Mouse (Mus musculus): Measurements from ENCODE around the gene Myl9. TPM values are rescaled to one million over a fixed set of nuclear protein-coding genes. Genes with fewer than 3 reads are reported as not detected.

The Myl9 gene
- polyA plus RNA-seq, 1 experiment = 40.0 TPM

GRCm38 (mm10) chr2:156764747-156765146, 10.5 kb upstream of the Myl9 start:
- H3K27ac ChIP-seq (ENCODE audit: insufficient read depth, low read length) = no peak overlapping the region
- WGBS = 56% methylated on average over 4 of the region's 4 CpGs

GRCm38 (mm10) chr2:156765593-156765992, 9.6 kb upstream of the Myl9 start:
- Histone ChIP-seq H3K27me3 (ENCODE audit: control insufficient read depth, insufficient read depth, low read length) (no peaks in the 10 kb centered on the region), H3K4me3 (replicated peaks; ENCODE audit: insufficient read depth, low read depth, low read length) (no peak overlapping the region), H3K27ac (ENCODE audit: insufficient read depth, low read length) (no peak overlapping the region), H3K4me1 (ENCODE audit: control insufficient read depth, insufficient read depth, low read length) (peaks cover 9% of the 10 kb centered on the region; the same call in 1 of the 2 replicates)
- TF ChIP-seq CTCF (IDR thresholded peaks at IDR 0.05; ENCODE audit: borderline replicate concordance, insufficient read depth, low read depth, low read length) (no peak), POLR2A (IDR thresholded peaks at IDR 0.05; ENCODE audit: borderline replicate concordance, insufficient read depth, low read length) (no peak)
- DNase-seq = no peak
- WGBS = 86% methylated on average over 8 of the region's 8 CpGs

More at GRCm38 (mm10) chr2:156764747-156765146, 10.5 kb upstream of the Myl9 start:
- Histone ChIP-seq H3K4me3 (replicated peaks; ENCODE audit: insufficient read depth, low read depth, low read length) (no peak overlapping the region), H3K4me1 (ENCODE audit: control insufficient read depth, insufficient read depth, low read length) (peaks cover 11% of the 10 kb centered on the region; the same call in 1 of the 2 replicates), H3K27me3 (ENCODE audit: control insufficient read depth, insufficient read depth, low read length) (no peaks in the 10 kb centered on the region)
- no peak for TF ChIP-seq POLR2A (IDR thresholded peaks at IDR 0.05; ENCODE audit: borderline replicate concordance, insufficient read depth, low read length)
- no peak for TF ChIP-seq CTCF (IDR thresholded peaks at IDR 0.05; ENCODE audit: borderline replicate concordance, insufficient read depth, low read depth, low read length)
- DNase-seq = no peak

- Histone ChIP-seq H3K27me3 (ENCODE audit: control insufficient read depth, insufficient read depth, low read length) (no peaks in the 10 kb centered on the region), H3K4me3 (replicated peaks; ENCODE audit: insufficient read depth, low read depth, low read length) (no peak overlapping the region), H3K4me1 (ENCODE audit: control insufficient read depth, insufficient read depth, low read length) (peaks cover 8% of the 10 kb centered on the region; the same call in 1 of the 2 replicates), H3K27ac (ENCODE audit: insufficient read depth, low read length) (no peak overlapping the region)
- TF ChIP-seq CTCF (IDR thresholded peaks at IDR 0.05; ENCODE audit: borderline replicate concordance, insufficient read depth, low read depth, low read length) (no peak), POLR2A (IDR thresholded peaks at IDR 0.05; ENCODE audit: borderline replicate concordance, insufficient read depth, low read length) (no peak)
- whole genome bisulfite sequencing = 29% methylated on average over 10 of the region's 10 CpGs
- no peak for DNase-seq
Measured at GRCm38 (mm10) chr2:156766227-156767019, 8.8 kb upstream of the Myl9 start.

GRCm38 (mm10) chr2:156767108-156767507, 8.1 kb upstream of the Myl9 start:
- TF ChIP-seq CTCF (IDR thresholded peaks at IDR 0.05; ENCODE audit: borderline replicate concordance, insufficient read depth, low read depth, low read length) = no peak
- TF ChIP-seq POLR2A (IDR thresholded peaks at IDR 0.05; ENCODE audit: borderline replicate concordance, insufficient read depth, low read length) = no peak
- WGBS = 44% methylated on average over 5 of the region's 5 CpGs
- H3K27ac ChIP-seq (ENCODE audit: insufficient read depth, low read length) = no peak overlapping the region
- no peak overlapping the region for H3K4me3 ChIP-seq (replicated peaks; ENCODE audit: insufficient read depth, low read depth, low read length)
- no peaks in the 10 kb centered on the region for H3K27me3 ChIP-seq (ENCODE audit: control insufficient read depth, insufficient read depth, low read length)
- no peak for DNase-seq
- peaks cover 8% of the 10 kb centered on the region; the same call in 1 of the 2 replicates for H3K4me1 ChIP-seq (ENCODE audit: control insufficient read depth, insufficient read depth, low read length)

- WGBS = 84% methylated on average over 12 of the region's 12 CpGs
- Histone ChIP-seq H3K4me3 (replicated peaks; ENCODE audit: insufficient read depth, low read depth, low read length) (no peak overlapping the region), H3K27ac (ENCODE audit: insufficient read depth, low read length) (no peak overlapping the region), H3K27me3 (ENCODE audit: control insufficient read depth, insufficient read depth, low read length) (no peaks in the 10 kb centered on the region), H3K4me1 (ENCODE audit: control insufficient read depth, insufficient read depth, low read length) (peaks cover 8% of the 10 kb centered on the region; the same call in 1 of the 2 replicates)
- no peak for DNase-seq
- TF ChIP-seq POLR2A (IDR thresholded peaks at IDR 0.05; ENCODE audit: borderline replicate concordance, insufficient read depth, low read length) (no peak), CTCF (IDR thresholded peaks at IDR 0.05; ENCODE audit: borderline replicate concordance, insufficient read depth, low read depth, low read length) (no peak)
Measured at GRCm38 (mm10) chr2:156769274-156769673, 5.9 kb upstream of the Myl9 start.

- TF ChIP-seq CTCF (IDR thresholded peaks at IDR 0.05; ENCODE audit: borderline replicate concordance, insufficient read depth, low read depth, low read length) (no peak), POLR2A (IDR thresholded peaks at IDR 0.05; ENCODE audit: borderline replicate concordance, insufficient read depth, low read length) (no peak)
- Histone ChIP-seq H3K27ac (ENCODE audit: insufficient read depth, low read length) (no peak overlapping the region), H3K27me3 (ENCODE audit: control insufficient read depth, insufficient read depth, low read length) (no peaks in the 10 kb centered on the region), H3K4me3 (replicated peaks; ENCODE audit: insufficient read depth, low read depth, low read length) (no peak overlapping the region), H3K4me1 (ENCODE audit: control insufficient read depth, insufficient read depth, low read length) (no peaks in the 10 kb centered on the region; the same call in 1 of the 2 replicates)
- DNase-seq = no peak
Measured at GRCm38 (mm10) chr2:156773470-156773869, 1.8 kb upstream of the Myl9 start.

- H3K27ac ChIP-seq (ENCODE audit: insufficient read depth, low read length) = no peak overlapping the region
- no peaks in the 10 kb centered on the region for H3K27me3 ChIP-seq (ENCODE audit: control insufficient read depth, insufficient read depth, low read length)
- 83% methylated on average over 13 of the region's 13 CpGs for WGBS
- TF ChIP-seq CTCF (IDR thresholded peaks at IDR 0.05; ENCODE audit: borderline replicate concordance, insufficient read depth, low read depth, low read length) = no peak
- no peak for TF ChIP-seq POLR2A (IDR thresholded peaks at IDR 0.05; ENCODE audit: borderline replicate concordance, insufficient read depth, low read length)
- DNase-seq = no peak
- H3K4me1 ChIP-seq (ENCODE audit: control insufficient read depth, insufficient read depth, low read length) = no peaks in the 10 kb centered on the region; the same call in 1 of the 2 replicates
- no peak overlapping the region for H3K4me3 ChIP-seq (replicated peaks; ENCODE audit: insufficient read depth, low read depth, low read length)
Measured at GRCm38 (mm10) chr2:156774035-156774737, 1.0 kb upstream of the Myl9 start.
